Mouse (Mus musculus): ENCODE measurements around the gene Pgs1.

The Pgs1 gene

GRCm38 (mm10) chr11:118003176-118003575 is 17.1 kb downstream of the Pgs1 start:
- DNase-seq (ENCODE audit: low spot score), result no peak

DNA sequence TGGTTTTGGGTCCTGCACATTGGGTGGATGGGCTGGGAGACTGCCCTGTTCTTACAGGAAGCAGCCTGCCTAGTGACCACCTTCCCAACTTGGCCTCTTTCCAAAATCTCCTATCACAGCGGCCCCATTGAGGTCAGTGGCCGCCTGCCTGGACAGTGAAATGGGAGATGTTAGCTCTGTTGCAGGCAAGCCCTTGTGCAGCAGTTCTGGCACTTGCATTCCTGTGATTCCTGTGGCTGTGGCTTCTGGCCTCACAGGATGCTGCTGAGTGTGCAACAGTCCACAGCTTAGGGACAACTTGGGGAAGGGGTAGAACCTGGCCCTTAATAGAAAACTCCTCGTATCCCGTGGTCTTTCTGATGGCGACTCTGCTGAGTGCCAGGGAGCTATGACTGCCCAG is 17.6 kb downstream of the Pgs1 start:
- no peak for DNase-seq (ENCODE audit: low spot score)

- no peak for DNase-seq (ENCODE audit: low spot score)
Measured at GRCm38 (mm10) chr11:118004217-118004616, 18.1 kb downstream of the Pgs1 start.

DNA sequence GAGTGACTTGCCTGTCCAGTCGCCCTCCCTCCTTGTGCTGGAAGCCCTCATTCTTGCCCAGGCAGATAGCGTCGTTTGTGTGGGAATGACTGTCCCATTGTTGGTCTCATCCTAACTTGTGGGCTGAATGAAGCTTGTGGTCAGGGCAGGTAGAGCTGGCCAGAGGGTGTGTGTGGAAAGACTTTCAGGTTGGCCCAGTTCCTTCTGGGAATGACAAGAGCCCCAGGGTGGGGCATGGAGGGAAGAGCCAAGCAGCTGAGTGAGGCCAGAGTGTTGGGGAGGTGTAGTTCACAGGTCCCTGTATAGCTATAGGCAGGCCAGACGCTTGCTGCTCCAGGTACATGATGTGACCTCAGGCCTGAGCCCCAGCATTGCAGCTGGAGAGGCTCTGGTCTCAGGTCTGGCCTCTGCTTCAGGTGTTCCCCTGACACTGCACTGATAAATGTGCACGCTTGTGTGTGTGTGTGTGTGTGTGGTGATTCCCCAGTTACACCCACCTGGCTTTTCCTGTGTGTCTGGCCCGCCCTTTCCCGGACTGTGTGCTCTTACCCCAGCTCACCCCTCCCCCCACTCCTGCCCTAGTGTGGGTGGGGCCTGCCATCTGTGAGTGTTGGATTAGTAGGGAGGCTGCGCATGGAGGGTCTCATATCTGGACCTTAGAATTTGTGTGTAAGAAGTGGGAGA is 21.5 kb downstream of the Pgs1 start:
- peak; percentile 28 for DNase-seq (ENCODE audit: low spot score)

DNA sequence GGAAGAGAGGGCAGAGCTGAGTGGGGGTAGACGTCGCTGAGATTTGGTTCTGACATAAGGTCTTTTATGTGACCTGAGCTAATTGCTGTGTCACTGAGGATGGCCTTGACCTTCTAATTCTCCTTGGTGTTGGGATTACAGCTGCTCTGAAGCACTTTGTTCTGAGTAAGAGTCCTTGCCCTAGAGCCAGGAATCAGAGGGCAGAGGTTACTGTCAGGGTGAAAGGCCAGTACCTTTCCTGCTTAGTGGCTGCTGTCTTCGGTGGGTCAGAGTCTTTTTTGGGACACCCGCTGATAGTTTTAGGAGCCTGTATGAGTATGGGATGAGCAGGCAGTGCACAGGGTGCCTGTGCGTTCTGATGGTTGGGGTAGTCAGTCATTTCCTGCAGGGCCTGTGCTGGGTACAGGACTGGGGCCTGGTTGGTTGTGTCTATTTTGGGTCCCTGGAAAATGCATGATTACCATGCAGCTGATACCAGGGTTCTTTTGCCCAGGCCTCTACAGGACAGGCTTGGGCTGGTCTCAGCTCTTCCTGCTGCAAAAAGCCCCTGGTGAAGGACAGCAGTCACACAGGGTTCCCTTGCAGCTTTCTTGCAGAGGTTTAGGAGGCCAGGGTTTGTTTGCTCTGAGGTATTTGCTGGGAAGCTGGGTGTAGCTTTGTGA is 22.2 kb downstream of the Pgs1 start:
- no peak for DNase-seq (ENCODE audit: low spot score)

GRCm38 (mm10) chr11:118008843-118009242 is 22.8 kb downstream of the Pgs1 start:
- no peak for DNase-seq (ENCODE audit: low spot score)

DNA sequence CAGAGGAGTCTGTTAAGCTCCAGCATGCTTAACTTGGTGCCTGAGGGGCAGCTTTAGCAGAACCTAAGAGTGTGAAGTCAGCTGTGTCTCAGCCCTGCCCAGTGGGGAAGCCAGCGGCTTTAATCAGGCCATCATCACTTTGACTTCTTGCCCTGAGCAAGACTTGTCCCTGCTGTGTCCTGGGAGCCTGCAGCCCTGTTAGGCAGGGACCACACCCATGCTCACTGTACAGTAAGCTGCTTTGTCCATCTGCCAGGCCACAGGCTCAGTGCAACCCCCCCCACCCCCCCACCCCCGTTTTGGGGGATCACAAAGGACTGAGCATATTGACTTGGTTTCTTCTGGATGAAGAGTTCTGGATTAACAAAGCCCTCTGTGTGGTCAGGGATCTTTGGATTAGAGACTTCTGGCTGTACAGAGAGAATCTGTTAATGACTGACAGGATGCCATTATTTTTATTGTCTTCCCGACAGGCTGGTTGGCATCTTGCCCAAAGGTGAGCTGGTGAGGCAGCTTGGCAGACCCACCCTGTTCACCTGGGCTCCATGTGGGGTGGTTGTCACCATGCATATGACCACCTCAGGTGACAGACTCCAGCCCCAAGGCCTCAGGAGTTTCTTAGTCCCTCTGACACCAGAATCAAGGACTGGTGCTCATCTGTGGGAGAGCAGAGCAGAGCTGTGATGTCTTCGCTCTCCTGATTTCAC is 23.9 kb downstream of the Pgs1 start:
- DNase-seq (ENCODE audit: low spot score), result peak; percentile 50

DNA sequence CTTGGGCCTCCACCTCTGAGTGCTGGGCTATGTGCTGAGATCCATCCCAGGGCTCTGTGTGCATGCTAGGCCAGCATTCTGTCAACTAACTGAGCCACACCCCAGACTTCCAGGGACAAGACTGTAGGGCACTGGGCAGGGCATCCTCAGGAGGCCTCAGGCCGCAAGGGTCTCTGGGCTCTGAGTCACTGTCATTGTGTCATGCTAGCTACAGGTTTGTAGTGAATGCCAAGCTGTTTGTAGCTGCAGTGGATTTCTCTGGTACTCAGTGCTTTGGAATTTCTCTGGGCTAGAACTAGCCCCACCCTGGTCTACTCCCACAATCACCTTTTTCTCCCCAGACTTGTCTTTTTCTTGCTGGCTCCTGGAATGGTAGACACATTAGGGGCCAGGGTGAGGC is 26.5 kb downstream of the Pgs1 start:
- no peak for DNase-seq (ENCODE audit: low spot score)

- DNase-seq (ENCODE audit: low spot score), result no peak
Measured at GRCm38 (mm10) chr11:118013339-118013738, 27.2 kb downstream of the Pgs1 start.

DNA sequence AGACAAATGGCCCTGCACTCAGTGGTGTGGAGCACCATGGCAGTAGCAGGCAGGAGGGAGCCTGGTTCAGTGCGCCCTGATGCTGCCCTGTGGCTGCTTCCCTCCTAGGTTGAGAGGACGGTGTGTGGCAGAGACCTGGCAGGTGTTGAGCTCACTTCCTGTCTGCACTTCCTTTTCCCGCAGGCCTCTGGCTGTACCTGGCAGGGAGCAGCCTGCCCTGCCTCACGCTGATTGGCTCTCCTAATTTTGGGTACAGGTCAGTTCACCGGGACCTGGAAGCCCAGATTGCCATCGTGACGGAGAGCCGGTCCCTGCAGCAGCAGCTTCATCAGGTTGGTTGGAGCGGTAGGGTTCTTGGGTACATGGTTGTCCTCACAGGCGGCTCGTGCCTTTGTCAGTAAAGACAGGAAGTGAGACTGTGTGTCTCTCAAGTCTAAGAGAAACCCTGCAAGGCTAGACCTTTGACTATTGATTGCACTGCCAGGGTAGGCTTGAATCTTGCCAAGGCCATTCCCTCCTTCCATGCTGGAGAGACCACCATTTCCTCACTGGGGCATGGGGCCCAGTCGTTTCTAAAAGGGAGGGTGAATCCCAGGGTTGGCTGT is 28.4 kb downstream of the Pgs1 start:
- DNase-seq (ENCODE audit: low spot score), result no peak

- DNase-seq (ENCODE audit: low spot score), result no peak
Measured at GRCm38 (mm10) chr11:118015381-118016145, 29.5 kb downstream of the Pgs1 start.

GRCm38 (mm10) chr11:118018328-118018727 is 32.2 kb downstream of the Pgs1 start:
- peak; percentile 26 for DNase-seq (ENCODE audit: low spot score)

DNA sequence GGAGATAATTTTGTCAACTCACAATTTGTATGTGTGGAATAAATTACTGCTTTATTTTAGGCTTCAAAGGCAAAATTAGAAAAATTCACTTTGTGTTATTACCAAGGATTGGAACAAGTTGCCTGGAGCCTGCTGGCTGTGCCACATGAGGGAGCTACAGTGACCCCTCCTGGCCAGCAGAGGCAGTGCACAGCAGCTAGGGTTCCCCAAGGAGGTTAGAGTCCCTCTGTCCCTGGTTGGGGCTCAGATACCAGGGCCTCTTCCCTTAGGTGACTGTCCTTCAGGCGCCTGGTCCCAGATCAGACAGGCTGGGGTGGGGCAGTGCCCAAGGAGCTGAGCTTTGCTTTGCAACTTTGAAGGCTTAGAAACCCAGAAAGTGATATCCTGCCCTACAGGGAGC is 35.7 kb downstream of the Pgs1 start:
- DNase-seq (ENCODE audit: low spot score), result peak; percentile 83

DNA sequence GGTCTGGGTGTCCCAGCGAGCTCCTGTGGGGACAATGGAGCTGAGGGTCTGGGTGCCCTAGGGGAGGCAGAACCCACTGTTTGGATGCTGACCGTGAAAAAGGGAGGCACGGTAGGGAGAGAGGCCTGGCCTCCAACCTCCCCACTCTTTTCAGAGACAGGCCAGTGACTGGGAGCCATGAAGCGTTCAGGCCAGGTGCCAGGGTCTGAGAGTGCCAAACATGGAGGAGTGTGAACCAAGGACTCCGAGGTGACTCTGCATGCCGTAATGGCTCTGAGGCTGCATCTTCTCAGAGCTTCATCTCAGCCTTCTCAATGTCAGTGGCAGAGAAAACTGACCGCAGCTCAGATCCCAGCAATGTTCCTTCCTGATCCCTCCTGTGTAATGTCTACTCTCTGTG is 37.4 kb downstream of the Pgs1 start:
- DNase-seq (ENCODE audit: low spot score), result no peak

- no peak for DNase-seq (ENCODE audit: low spot score)
Measured at GRCm38 (mm10) chr11:118024111-118024510, 38.0 kb downstream of the Pgs1 start.

GRCm38 (mm10) chr11:118029170-118029569 is 43.1 kb downstream of the Pgs1 start:
- DNase-seq (ENCODE audit: low spot score), result no peak

GRCm38 (mm10) chr11:118031134-118031533 is 45.0 kb downstream of the Pgs1 start:
- no peak for DNase-seq (ENCODE audit: low spot score)

DNA sequence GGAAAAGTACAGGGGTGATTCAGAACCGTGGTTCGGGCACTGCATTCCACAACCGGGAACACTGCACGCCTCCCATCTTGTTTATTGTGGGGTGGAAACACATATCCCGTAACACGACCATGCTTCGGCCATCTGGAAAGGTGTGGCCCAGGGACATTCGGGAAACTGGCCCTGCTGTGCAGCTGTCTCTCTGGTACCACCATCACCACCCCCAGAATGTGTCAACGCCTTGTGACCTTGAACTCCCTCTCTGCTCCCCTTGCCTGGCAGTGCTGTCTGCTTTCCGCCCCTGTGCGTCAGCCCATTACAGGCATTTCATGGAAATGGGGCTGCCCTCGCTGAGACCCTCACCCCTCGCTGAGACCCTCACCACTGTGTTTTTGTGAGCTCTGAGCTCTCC is 48.3 kb downstream of the Pgs1 start:
- no peak for DNase-seq (ENCODE audit: low spot score)

DNA sequence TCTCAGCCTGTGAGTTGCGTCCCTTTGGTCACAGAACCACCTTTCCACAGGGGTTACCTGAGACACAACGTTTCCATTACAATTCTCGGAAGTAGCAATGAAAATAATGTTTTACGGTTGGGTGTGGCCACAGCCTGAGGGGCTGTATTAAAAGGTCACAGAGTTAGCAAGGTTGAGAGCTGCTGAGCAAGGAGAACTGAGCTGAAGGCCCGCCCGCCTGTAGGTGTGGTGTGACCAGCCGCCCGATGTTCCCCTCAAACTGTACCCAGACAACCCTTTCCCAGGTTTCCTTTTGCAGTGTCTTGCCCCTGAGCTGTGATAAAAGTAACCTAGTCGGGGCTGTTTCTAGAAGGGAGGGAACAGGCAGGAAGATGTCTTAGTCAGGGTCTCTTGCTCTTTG is 49.0 kb downstream of the Pgs1 start:
- DNase-seq (ENCODE audit: low spot score), result no peak

GRCm38 (mm10) chr11:118042791-118043190 is 56.7 kb downstream of the Pgs1 start:
- DNase-seq (ENCODE audit: low spot score), result no peak

GRCm38 (mm10) chr11:118043293-118043907 is 57.3 kb downstream of the Pgs1 start:
- DNase-seq (ENCODE audit: low spot score), result peak; percentile 57

GRCm38 (mm10) chr11:118049641-118050040 is 63.5 kb downstream of the Pgs1 start:
- no peak for DNase-seq (ENCODE audit: low spot score)
